Mouse (Mus musculus) inflammation-experienced regulatory T-cells, adult 6 months (primary cell): ENCODE measurements at regions not wholly inside any gene's neighbourhood (a gene's known extent, or its start where the extent isn't known, plus 50 kb on each side); places are given as distances from the start of the nearest gene placed in this dataset.
A peak's percentile ranks its signal among the peaks of the same experiment; 100 is the strongest.

Source experiments
- ATAC-seq: one replicate; pipeline ENCODE4 v1.8.0; 2017

DNA sequence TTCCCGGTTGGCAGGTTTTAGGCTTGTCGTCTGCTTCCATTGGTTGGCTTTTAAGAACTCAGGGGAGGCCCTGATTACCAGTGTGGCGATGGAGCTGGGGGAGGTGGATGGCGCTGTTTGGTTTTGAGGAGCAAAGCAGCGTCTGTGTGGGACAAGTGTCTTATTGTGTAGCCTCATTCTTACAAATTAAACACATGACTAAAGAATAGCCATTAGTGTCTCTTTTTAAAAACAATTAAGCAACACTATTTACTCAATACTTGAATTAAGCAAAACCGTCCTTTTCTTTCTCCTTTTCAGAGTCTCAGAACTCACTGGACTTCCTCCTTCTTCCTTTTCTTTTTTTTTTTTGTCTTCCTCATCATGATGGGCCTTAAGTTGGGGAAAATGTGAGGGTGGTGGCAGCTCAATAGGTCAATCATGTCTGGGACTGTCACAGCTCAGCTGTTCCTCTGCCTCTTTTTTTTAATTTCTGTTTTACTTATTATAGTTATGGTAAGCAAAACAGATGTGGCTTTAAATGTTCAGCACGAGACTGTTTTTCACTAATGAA lies 89.1 kb downstream of the Kcnrg start:
- ATAC-seq: no peak

GRCm38 (mm10) chr14:61696886-61697554 lies 89.8 kb downstream of the Kcnrg start:
- ATAC-seq: no peak

- no peak for ATAC-seq
Observed at GRCm38 (mm10) chr14:61697704-61698103, 90.4 kb downstream of the Kcnrg start.

DNA sequence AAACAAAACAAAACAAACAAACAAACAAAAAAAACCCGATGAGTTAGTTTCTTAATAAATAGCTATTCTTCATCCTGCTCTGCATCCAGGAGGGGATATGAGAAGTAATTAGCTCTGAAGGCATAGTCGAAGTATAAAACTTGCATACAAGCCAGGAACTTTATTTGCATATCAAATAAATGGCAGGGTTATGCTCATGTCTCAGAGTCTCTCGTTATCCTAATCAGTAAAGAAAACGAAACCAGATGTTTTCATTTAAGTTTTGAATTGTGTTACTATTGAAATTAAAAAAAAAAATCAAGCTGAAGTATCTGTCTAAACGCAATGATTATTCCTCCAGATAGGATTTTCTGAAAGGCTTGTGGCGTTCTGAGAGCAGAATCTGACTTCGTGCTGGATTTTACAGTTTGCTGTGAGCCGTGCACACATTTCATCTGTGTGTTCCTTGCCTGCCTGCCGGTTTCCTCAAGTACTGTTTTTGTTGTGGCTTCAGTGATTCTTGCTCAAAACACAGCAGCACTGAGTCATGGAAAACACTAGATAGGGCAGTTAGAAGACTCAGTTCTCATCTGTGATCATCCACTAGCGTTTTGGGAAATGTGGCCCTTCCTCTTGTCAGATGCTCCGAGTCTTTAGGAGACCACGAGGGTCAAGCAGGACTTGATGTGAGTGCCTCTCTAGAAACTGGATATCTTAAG lies 91.2 kb downstream of the Kcnrg start:
- ATAC-seq: peak; percentile 67

GRCm38 (mm10) chr14:61699638-61700037 lies 92.4 kb downstream of the Kcnrg start:
- ATAC-seq: no peak

DNA sequence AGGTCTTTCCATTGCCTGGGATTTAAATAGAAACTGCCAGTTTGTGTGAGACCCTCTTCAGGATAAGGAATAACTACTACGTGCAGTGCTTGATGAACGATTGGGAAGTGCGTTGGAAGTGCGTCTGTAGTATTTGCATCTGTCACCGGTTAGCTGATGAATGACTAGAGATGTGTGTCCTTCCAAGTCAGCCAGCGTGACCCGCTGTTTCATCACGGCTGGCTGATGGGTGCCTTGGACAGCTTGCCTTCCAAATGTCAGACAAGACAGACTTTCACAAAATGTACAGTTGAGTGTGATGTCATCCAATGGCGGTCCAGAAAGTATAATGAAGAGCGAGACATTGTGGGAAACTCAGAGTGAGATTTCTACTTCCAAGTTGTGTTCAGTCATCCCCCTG lies 93.9 kb downstream of the Kcnrg start:
- ATAC-seq: no peak

DNA sequence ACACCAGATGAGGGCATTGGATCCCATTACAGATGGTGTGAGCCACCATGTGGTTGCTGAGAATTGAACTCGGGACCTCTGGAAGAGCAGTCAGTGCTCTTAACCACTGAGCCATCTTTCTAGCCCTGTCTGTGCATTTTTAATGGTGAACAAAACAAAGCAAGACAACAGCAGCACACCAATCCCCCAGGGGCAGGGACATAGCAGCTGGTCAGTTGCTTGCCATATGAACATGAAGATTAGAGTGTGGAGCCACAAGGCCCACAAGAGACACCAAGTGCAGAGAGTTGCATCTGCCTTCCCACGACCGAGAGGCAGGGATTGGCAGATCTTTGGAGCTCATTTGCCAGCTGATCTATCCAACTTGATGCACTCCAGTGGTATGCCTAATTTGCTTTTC lies 96.7 kb downstream of the Kcnrg start:
- ATAC-seq: no peak

GRCm38 (mm10) chr14:61706984-61707383 lies 99.7 kb downstream of the Kcnrg start:
- ATAC-seq: no peak

- ATAC-seq: no peak
Observed at GRCm38 (mm10) chr14:61708331-61708730, 101.1 kb downstream of the Kcnrg start.

- ATAC-seq: no peak
Observed at GRCm38 (mm10) chr14:61715746-61716145, 108.5 kb downstream of the Kcnrg start.

DNA sequence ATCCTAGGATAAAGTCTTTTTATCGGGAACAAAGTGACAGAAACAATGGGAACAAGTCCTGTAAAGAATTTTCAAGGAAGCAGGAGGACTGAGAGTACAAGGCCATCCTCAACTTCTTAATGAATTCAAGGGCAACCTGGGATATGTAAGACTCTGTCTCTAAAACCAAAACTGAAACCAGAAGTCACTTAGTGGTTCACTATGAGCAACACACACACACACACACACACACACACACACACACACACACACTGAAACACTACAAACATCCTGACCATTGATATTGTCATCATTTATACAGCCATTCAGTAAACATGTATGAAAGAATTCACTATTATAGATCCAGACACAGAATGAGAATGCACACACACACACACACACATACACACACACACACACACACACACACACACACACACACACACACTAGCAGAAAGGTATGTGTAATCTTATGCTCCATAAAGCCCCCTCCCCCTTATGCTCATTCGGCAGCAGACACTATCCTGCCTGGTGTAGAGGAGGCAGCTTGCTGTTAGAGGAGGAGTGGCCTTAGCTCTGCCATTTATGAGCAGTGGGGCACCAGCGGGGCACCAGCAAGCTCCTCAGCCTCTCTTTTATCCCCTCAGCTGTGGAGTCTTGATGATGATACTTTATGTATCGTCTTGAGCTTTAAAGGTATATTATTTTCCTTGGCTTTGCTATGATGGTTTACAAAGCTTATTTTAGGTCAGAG lies 111.3 kb downstream of the Kcnrg start:
- peak; percentile 78 for ATAC-seq

DNA sequence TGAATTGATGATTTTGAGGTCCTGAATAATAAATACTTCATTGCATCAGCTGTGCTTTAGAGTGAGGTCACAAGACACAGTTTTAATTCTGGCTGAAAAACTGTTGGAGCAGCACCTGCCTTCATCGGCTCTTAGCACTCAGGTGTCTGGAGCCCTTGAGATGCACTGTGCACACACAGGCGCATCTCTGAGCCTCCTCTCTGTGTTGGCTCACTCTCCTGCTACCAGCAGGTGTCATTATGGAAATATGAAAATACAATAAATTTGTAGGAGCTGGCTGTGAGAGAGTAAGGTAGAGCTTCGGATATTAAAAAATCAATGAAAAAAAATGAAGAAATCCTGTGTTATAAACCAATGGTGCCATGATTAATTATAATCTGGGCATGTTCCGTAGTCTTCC lies 114.0 kb downstream of the Kcnrg start:
- no peak for ATAC-seq

DNA sequence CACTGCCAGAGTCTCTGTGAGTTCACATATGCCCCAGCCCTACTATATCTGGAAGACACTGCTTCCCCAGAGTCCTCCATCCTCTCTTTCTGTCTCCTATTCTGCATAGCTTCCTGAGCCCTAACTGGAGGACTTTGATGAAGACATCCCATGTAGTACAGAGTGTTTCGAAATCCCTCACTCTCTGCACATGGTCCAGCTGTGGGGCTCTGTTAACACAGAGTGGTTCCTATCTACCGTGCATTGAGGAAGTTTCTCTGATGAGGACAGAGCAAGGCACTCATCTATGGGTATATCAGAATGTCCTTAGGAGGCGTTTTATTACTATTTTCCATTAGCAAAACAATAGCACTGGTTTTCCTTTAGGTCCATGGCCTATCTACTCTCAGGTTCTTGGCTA lies 117.7 kb downstream of the Kcnrg start:
- no peak for ATAC-seq

DNA sequence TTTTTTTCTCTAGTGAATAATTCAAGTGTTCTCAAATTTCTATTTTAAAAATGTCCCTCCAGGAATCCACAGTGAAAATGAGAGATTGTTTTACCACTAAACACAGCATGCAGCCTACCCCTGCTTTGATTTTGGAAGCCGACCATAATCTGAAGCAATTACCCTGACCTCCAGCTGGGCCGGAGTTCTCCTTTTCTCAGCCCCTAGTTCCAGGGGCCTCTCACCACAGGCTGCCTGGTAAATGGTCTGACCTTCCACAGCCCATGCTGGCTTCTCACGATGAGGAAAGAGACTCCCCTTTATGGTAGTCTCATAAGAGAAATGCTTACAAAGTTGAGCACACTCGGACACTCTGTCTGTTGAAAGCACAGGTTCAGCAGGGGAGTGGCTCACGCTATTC lies 121.3 kb downstream of the Kcnrg start:
- no peak for ATAC-seq

DNA sequence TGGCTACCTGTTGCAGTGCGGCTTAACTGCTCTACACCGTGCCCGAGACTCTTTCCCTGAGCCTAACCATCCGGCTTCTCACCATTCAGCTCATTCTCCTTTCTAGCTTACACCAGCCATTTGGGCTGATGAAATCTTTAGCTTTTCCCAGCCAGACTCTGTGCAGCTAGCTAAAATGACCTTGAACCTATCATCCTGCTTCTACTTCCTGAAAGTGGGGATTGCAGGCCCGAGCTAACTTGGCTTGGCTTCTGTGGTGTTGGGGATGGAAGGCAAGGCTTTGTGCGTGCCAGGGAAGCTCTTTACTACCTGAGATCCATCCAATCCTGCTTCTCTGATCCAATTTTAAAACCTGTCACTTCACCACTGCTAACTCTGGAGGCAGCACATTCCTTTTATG lies 128.3 kb downstream of the Kcnrg start:
- no peak for ATAC-seq

GRCm38 (mm10) chr14:61736384-61737322 lies 129.4 kb downstream of the Kcnrg start:
- ATAC-seq: peak; percentile 85

- no peak for ATAC-seq
Observed at GRCm38 (mm10) chr14:61737504-61738040, 130.3 kb downstream of the Kcnrg start.

DNA sequence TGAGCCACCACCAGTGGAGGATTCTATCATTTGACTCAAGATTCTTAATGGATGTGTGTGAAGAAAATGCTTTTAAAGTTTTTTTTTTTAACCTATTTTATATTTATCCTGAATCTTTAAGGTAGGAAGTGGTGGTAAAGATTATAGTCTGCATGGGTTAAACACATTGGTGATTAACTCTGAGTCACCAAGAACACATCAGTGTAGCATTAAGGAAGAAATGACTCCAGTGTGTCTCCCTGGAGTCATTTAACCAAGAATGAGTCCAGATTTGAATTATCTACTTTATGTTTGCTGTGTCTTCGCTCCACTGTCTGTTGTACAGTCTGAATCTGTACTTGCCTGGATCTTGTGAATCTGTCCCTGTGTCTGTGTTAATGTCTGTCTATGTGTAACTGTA lies 132.2 kb downstream of the Kcnrg start:
- ATAC-seq: no peak

DNA sequence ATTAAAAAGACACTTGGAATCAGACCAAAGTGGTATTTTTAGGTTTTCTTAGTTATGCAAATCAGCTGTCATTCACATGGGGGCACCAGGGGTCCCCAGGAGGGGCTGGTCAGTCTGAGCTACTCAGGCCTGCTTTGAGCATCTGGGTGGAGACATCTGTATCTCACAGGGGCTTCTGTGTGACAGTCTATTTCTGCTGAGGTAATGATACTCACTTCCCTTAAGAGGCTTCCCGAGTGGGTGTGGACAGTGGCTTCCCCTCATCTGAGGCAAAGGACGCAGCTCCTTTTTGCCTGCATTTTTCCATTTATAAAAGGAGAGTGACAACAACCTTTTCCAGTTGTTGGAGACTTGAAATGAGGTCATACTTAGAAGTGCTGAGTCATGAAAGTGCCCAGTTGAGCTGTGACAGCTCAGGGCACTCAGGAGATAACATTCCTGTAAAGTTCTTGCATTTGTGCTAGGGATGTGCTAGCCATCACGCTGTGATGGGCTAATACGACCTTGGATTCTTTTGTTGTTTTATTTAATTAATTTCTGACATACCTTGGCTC lies 136.7 kb downstream of the Kcnrg start:
- ATAC-seq: no peak

- ATAC-seq: no peak
Observed at GRCm38 (mm10) chr14:61753421-61753820, 146.2 kb downstream of the Kcnrg start.

DNA sequence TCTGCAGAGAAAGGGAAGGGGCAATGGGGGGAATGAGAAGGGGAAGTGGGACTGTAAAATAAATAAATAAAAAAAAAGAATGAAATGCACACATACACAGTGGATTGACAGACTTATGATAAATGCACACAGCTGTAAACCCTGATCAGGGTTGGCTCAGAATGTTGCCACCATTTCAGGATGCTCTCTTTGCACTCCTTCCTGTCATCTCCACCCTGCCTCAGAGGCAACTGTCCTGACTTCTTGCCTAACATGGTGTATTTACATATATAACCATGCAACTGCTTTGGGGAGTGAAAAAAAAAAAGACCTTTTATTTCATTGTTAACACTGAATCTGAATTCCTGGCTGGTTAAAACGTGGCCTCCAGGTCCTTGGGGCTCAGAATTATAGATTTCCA lies 149.4 kb downstream of the Kcnrg start:
- no peak for ATAC-seq
